Mouse (Mus musculus) liver, adult 2 months (tissue): Measurements from ENCODE around the gene Ap4m1. TPM values are rescaled to one million over a fixed set of nuclear protein-coding genes. Genes with fewer than 3 reads are reported as not detected.

ENCODE experiments used
- DNase-seq: peaks from one replicate; pipeline ENCODE4 v3.0.0-alpha.2; 2011; ENCODE audit warnings: low read depth, low spot score; ENCODE audit errors: extremely low read depth
- H3K27ac ChIP-seq: fragments of 200-500 bp; replicated peaks from 2 replicates; pipeline ENCODE4 v1.5.1; 2012; ENCODE audit warnings: low read depth, mild to moderate bottlenecking, control low read depth, inconsistent platforms, low read length; ENCODE audit not compliant: insufficient read depth
- H3K27me3 ChIP-seq: fragments of 200-500 bp; 2 replicates; pipeline ENCODE4 v1.6.1; 2012; ENCODE audit warnings: mild to moderate bottlenecking, moderate library complexity, low read length, inconsistent platforms; ENCODE audit not compliant: control insufficient read depth, insufficient read depth
- H3K36me3 ChIP-seq: fragments of 200-500 bp; 2 replicates; pipeline ENCODE4 v1.6.1; 2012; ENCODE audit warnings: low read length, inconsistent platforms; ENCODE audit not compliant: control insufficient read depth, insufficient read depth
- H3K4me1 ChIP-seq: fragments of 200-500 bp; 2 replicates; pipeline ENCODE4 v1.6.1; 2011; ENCODE audit warnings: low read length; ENCODE audit not compliant: control insufficient read depth, insufficient read depth
- H3K4me3 ChIP-seq: fragments of 200-500 bp; 2 replicates; pipeline ENCODE4 v1.5.1; 2011; ENCODE audit warnings: low read depth, mild to moderate bottlenecking, control low read depth, low read length, moderate library complexity; ENCODE audit not compliant: insufficient read depth
- H3K79me2 ChIP-seq: fragments of 200-500 bp; 2 replicates; pipeline ENCODE4 v1.6.1; 2012; ENCODE audit warnings: inconsistent platforms, mild to moderate bottlenecking, low read length, moderate library complexity; ENCODE audit not compliant: control insufficient read depth, insufficient read depth
- H3K9ac ChIP-seq: fragments of 200-500 bp; 2 replicates; pipeline ENCODE4 v1.6.1; 2012; ENCODE audit warnings: low read depth, mild to moderate bottlenecking, control low read depth, inconsistent platforms, low read length
- CTCF ChIP-seq: fragments of 200-500 bp; IDR thresholded peaks from 2 replicates; pipeline ENCODE4 v1.5.1; 2011; ENCODE audit warnings: low read depth, low read length, control low read depth
- POLR2A ChIP-seq: fragments of 200-500 bp; IDR thresholded peaks from 2 replicates; pipeline ENCODE4 v1.6.1; 2011; ENCODE audit warnings: low read length, control low read depth; ENCODE audit not compliant: insufficient read depth; ENCODE audit errors: extremely low read depth
- WGBS: fragments of 180-500 bp; shearing (Covaris S2); methylation state at CpG from one replicate; pipeline ENCODE4 v1.1.7; 2018; 5-methylcytosine and 5-hydroxymethylcytosine counted together
- polyA plus RNA-seq: library from polyadenylated mRNA; depleted of rRNA; stranded (reverse); fragments of >200 nt; gene quantifications from 2 replicates; pipeline ENCODE4 v1.2.3, GENCODE M21; 2012; rRNA removed
- total RNA-seq: library from RNA; depleted of rRNA; stranded (reverse); fragments of >200 nt; gene quantifications from 2 replicates; pipeline ENCODE4 v1.2.3, GENCODE M21; 2014; rRNA removed

Gene Ap4m1
- total RNA-seq = 9.6 and 12.3 TPM in 2 replicates
- 9.1 and 14.8 TPM in 2 replicates for polyA plus RNA-seq

GRCm38 (mm10) chr5:138171695-138172491, at the start of gene Ap4m1, which contains the start of gene Mcm7:
Gene Ap4m1 (plus strand): TSS chr5:138172002.
Gene Mcm7 (minus strand): TSS chr5:138172422.
- peak within 1 kb of the TSS; percentile 62 for H3K27ac ChIP-seq
- WGBS = under 1% methylated on average over 54 of the region's 54 CpGs
- DNase-seq = peak; percentile 94
- TF ChIP-seq POLR2A = 0 out of 2 replicates have a peak, but pooled peaks have one; percentile 15
- TF ChIP-seq CTCF = 0 out of 2 replicates have a peak, but pooled peaks have one; percentile 3
- H3K4me1 ChIP-seq = peaks cover 2% of the 10 kb centered on the region; the same call in 1 of the 2 replicates
- H3K36me3 ChIP-seq = peaks cover under 1% of the 10 kb centered on the region; the same call in 1 of the 2 replicates
- H3K9ac ChIP-seq = peak within 1 kb of the TSS; percentile 60
- no peaks in the 10 kb centered on the region; the same call in 1 of the 2 replicates for H3K79me2 ChIP-seq
- H3K27me3 ChIP-seq = no peaks in the 10 kb centered on the region
- peak within 1 kb of the TSS; percentile 61 for H3K4me3 ChIP-seq

DNA sequence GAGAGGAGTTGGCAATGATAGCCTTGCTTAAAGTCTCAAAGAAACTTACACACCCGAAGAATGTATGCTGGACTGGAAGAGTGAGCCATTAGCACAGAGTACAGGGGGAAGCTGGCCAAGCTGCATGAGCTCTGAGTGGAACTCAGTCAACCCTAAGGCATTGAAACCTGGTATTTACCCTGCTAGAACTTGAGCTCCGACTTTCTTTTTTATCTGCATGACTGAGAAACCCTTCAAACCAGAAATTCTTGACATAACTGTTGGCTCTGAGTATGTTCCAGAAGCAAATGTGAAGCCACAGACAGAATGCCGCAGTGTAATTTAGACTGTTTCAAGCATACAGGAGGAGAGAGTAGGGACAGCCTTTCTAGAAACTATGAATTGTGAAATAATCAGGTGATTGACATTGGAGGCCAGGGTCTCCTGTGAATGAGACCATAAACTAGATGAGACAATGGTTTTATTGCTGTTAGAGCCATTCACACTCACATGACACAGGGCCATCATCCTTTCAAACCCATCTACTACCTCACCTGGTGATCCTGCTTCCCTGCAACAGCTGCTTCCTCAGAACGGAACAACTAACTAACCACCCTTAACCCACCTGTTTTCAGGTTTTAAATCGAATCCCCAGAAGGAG, 39.3 kb upstream of the Ap4m1 start:
- no peak for TF ChIP-seq POLR2A
- no peak for TF ChIP-seq CTCF
- no peak overlapping the region for H3K9ac ChIP-seq
- H3K36me3 ChIP-seq = peaks cover 47% of the 10 kb centered on the region
- H3K27me3 ChIP-seq = no peaks in the 10 kb centered on the region
- H3K4me3 ChIP-seq = no peak overlapping the region
- no peak for DNase-seq
- H3K4me1 ChIP-seq = no peaks in the 10 kb centered on the region
- H3K27ac ChIP-seq = no peak overlapping the region
- H3K79me2 ChIP-seq = no peaks in the 10 kb centered on the region
- WGBS = 92% methylated on average over 5 of the region's 5 CpGs

DNA sequence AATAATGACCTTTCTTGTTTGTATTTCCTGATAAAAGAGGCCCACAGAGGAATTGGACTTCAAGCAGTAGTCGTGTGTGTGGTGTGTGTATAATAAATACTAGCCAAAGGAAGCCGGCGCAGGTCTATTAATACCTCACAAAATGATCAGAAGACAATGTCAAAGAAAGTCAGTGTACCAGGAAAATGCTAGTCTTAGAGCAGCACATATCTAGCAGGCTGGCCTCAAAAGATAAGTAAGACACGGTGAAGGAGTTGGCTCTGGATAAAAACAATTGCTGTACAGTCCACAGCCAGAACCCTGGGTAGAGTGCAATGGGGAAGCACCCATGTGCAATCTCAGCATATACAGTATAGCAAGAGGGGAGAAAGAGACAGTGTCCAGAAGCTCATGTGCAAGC, 34.5 kb upstream of the Ap4m1 start:
- WGBS = 20% methylated on average over 4 of the region's 4 CpGs
- no peak for DNase-seq
- no peaks in the 10 kb centered on the region for H3K79me2 ChIP-seq
- H3K4me3 ChIP-seq = no peak overlapping the region
- no peaks in the 10 kb centered on the region for H3K27me3 ChIP-seq
- H3K27ac ChIP-seq = no peak overlapping the region
- H3K36me3 ChIP-seq = peaks cover 17% of the 10 kb centered on the region
- no peak for TF ChIP-seq CTCF
- no peak for TF ChIP-seq POLR2A
- no peak overlapping the region for H3K9ac ChIP-seq
- no peaks in the 10 kb centered on the region for H3K4me1 ChIP-seq

GRCm38 (mm10) chr5:138137935-138138549, 33.8 kb upstream of the Ap4m1 start:
- DNase-seq = peak; percentile 58
- Histone ChIP-seq H3K4me1 (no peaks in the 10 kb centered on the region), H3K79me2 (no peaks in the 10 kb centered on the region), H3K27ac (no peak overlapping the region), H3K36me3 (peaks cover 9% of the 10 kb centered on the region; the same call in 1 of the 2 replicates), H3K9ac (no peak overlapping the region), H3K4me3 (no peak overlapping the region), H3K27me3 (no peaks in the 10 kb centered on the region)
- TF ChIP-seq POLR2A = no peak
- peak; percentile 58 for TF ChIP-seq CTCF
- 55% methylated on average over 8 of the region's 8 CpGs for WGBS

GRCm38 (mm10) chr5:138138585-138138984, 33.2 kb upstream of the Ap4m1 start:
- no peak for DNase-seq
- peaks cover 6% of the 10 kb centered on the region; the same call in 1 of the 2 replicates for H3K36me3 ChIP-seq

More at GRCm38 (mm10) chr5:138138585-138138984, 33.2 kb upstream of the Ap4m1 start:
- no peak overlapping the region for H3K9ac ChIP-seq
- no peak overlapping the region for H3K4me3 ChIP-seq
- WGBS = 65% methylated on average over 4 of the region's 4 CpGs
- no peaks in the 10 kb centered on the region for H3K79me2 ChIP-seq
- H3K27ac ChIP-seq = no peak overlapping the region
- no peaks in the 10 kb centered on the region for H3K27me3 ChIP-seq
- H3K4me1 ChIP-seq = no peaks in the 10 kb centered on the region
- TF ChIP-seq POLR2A = no peak
- TF ChIP-seq CTCF = no peak
